Mouse (Mus musculus): ENCODE data around the gene Gpd1l.

DNA sequence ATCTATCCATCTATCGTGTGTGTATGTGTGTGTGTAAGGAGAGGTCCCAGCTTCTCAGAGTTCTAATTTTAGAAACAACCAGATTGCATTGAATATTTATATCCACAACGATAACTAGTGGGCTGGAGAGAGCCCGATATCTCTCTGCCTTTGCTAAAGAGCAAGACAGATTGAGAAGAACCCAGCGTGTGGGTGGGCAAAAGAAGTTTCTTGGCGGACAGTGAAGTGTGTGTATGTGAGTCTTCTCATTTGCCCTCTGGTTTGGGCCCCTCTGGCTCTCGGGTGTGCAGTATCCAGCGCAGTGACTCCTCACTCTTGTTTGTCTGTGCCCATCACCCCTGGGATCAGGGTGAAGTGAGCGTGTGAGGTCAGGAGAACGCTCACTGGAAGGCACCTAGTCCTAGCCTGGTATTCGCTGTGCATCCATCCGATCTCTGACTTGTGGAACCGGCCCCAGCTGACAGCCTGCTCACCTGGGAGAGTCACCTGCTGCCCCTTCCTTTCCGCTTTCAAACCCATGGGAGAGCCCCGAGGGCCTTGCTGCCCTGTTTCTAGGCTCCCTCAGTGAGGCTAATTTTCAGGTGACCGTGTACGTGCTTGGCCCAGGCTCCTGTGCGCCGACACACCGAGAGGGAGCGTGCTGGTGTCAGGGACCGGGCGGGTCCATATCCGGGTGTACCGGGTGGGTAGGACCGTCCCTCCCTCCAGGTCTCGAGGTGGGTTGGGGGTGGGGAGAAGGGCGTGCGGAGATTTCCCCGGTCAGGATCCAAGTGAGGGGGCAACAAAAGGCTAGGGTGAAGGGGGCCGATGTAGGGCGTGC is 43.9 kb upstream of the Gpd1l start:
- TF ChIP-seq MYOG (IDR thresholded peaks at IDR 0.05; ENCODE audit: control insufficient read depth, extremely low read depth, insufficient read length) (no peak), CTCF (IDR thresholded peaks at IDR 0.05; ENCODE audit: control insufficient read depth, insufficient read depth, insufficient read length) (no peak)
